Mouse (Mus musculus) CH12.LX (cell line): Measurements from ENCODE around the gene Csrp1. TPM values are rescaled to one million over a fixed set of nuclear protein-coding genes. Genes with fewer than 3 reads are reported as not detected.

Source experiments
- DNase-seq: peaks from one replicate; pipeline ENCODE4 v3.0.0-alpha.2; 2013; ENCODE audit errors: extremely low read depth
- H3K27ac ChIP-seq: 2 replicates; pipeline ENCODE4 v1.5.1; 2012; ENCODE audit warnings: low read depth, mild to moderate bottlenecking, control low read depth, moderate library complexity; ENCODE audit not compliant: insufficient read depth
- H3K27me3 ChIP-seq: replicated peaks from 2 replicates; pipeline ENCODE3; 2012; ENCODE audit warnings: inconsistent platforms
- H3K36me3 ChIP-seq, 2 experiments: replicated peaks in 1 of 2; 2 replicates each; pipeline versions ENCODE3 to v1.6.1; 2012; ENCODE audit warnings: inconsistent platforms in 1 of 2, low read length in 1 of 2, mild to moderate bottlenecking in 1 of 2, mixed read lengths in 1 of 2, moderate library complexity in 1 of 2; ENCODE audit not compliant: control insufficient read depth in 1 of 2, insufficient read depth in 1 of 2
- H3K4me1 ChIP-seq, 2 experiments: 2 replicates each; pipeline ENCODE4 v1.6.1; 2012; ENCODE audit warnings: inconsistent platforms in 1 of 2, moderate library complexity in 1 of 2; ENCODE audit not compliant: insufficient read depth in 2 of 2, control insufficient read depth in 1 of 2
- H3K4me2 ChIP-seq: 2 replicates; pipeline ENCODE4 v1.6.1; 2012; ENCODE audit warnings: low read depth, mild to moderate bottlenecking, control low read depth; ENCODE audit not compliant: poor library complexity, insufficient read depth, severe bottlenecking
- H3K4me3 ChIP-seq, 3 experiments: fragments of 150-350 bp in 1 of 3; sonication (generic) in 1 of 3; replicated peaks in 1 of 3; 2 replicates each; pipeline versions ENCODE3 to v1.5.1; 2011 to 2012; ENCODE audit warnings: low read depth in 2 of 3, low read length in 2 of 3, mild to moderate bottlenecking in 2 of 3, moderate library complexity in 2 of 3, control low read depth in 1 of 3, improper control_type of control experiment in 1 of 3, inconsistent platforms in 1 of 3, mixed read lengths in 1 of 3; ENCODE audit not compliant: poor library complexity in 1 of 3
- H3K79me2 ChIP-seq: replicated peaks from 2 replicates; pipeline ENCODE4 v1.6.1; 2012; ENCODE audit warnings: mild to moderate bottlenecking, moderate library complexity; ENCODE audit not compliant: control insufficient read depth, poor library complexity, insufficient read depth, severe bottlenecking; ENCODE audit errors: extremely low read depth
- H3K9ac ChIP-seq: 2 replicates; pipeline ENCODE4 v1.6.1; 2012; ENCODE audit warnings: low read depth, mild to moderate bottlenecking, control low read depth, moderate library complexity; ENCODE audit not compliant: insufficient read depth
- H3K9me3 ChIP-seq: replicated peaks from 2 replicates; pipeline ENCODE3; 2012; ENCODE audit warnings: low read length, inconsistent platforms, mixed read lengths
- BHLHE40 ChIP-seq: IDR thresholded peaks from 2 replicates; pipeline ENCODE4 v1.6.1; 2011; ENCODE audit warnings: mild to moderate bottlenecking, low read depth, low read length, improper control_type of control experiment
- CTCF ChIP-seq, 2 experiments: IDR thresholded peaks in 1 of 2; conservative IDR thresholded peaks in 1 of 2; 2 replicates each; pipeline ENCODE4 v1.5.1; 2011 to 2012; ENCODE audit warnings: low read depth in 2 of 2, low read length in 2 of 2, improper control_type of control experiment in 1 of 2, inconsistent platforms in 1 of 2, mild to moderate bottlenecking in 1 of 2, moderate library complexity in 1 of 2
- GABPA ChIP-seq: IDR thresholded peaks from 2 replicates; pipeline ENCODE4 v1.6.1; 2012; ENCODE audit warnings: low read depth, low read length, improper control_type of control experiment, inconsistent platforms; ENCODE audit not compliant: insufficient replicate concordance
- IRF4 ChIP-seq: IDR thresholded peaks from 2 replicates; pipeline ENCODE4 v1.6.1; 2014; ENCODE audit warnings: low read depth, mild to moderate bottlenecking, inconsistent platforms, low read length, improper control_type of control experiment
- KAT2A ChIP-seq: IDR thresholded peaks from 2 replicates; pipeline ENCODE4 v1.6.1; 2012; ENCODE audit warnings: low read length, improper control_type of control experiment, inconsistent platforms; ENCODE audit not compliant: insufficient replicate concordance
- MAFK ChIP-seq: IDR thresholded peaks from 2 replicates; pipeline ENCODE4 v1.6.1; 2011; ENCODE audit warnings: low read length, improper control_type of control experiment; ENCODE audit not compliant: insufficient replicate concordance
- MAX ChIP-seq: IDR thresholded peaks from 2 replicates; pipeline ENCODE4 v1.6.1; 2011; ENCODE audit warnings: low read length, improper control_type of control experiment
- MEF2A ChIP-seq: IDR thresholded peaks from 2 replicates; pipeline ENCODE4 v1.6.1; 2014; ENCODE audit warnings: low read depth, mild to moderate bottlenecking, inconsistent platforms, low read length, improper control_type of control experiment, borderline replicate concordance
- MYC ChIP-seq: IDR thresholded peaks from 2 replicates; pipeline ENCODE4 v1.6.1; 2011; ENCODE audit warnings: low read depth, mild to moderate bottlenecking, improper control_type of control experiment, low read length
- NELFE ChIP-seq: IDR thresholded peaks from 2 replicates; pipeline ENCODE4 v1.6.1; 2011; ENCODE audit warnings: low read depth, low read length, improper control_type of control experiment
- NRF1 ChIP-seq: IDR thresholded peaks from 2 replicates; pipeline ENCODE4 v1.6.1; 2014; ENCODE audit warnings: low read depth, mild to moderate bottlenecking, inconsistent platforms, low read length, improper control_type of control experiment, moderate library complexity
- PAX5 ChIP-seq: IDR thresholded peaks from 2 replicates; pipeline ENCODE4 v1.6.1; 2012; ENCODE audit warnings: low read length, inconsistent platforms, mixed read lengths
- RAD21 ChIP-seq: IDR thresholded peaks from 2 replicates; pipeline ENCODE4 v1.6.1; 2011; ENCODE audit warnings: low read depth, mild to moderate bottlenecking, low read length, improper control_type of control experiment, moderate library complexity
- RCOR1 ChIP-seq: conservative IDR thresholded peaks from 2 replicates; pipeline ENCODE4 v1.6.1; 2012; ENCODE audit warnings: low read depth, mild to moderate bottlenecking, inconsistent platforms, low read length, improper control_type of control experiment
- SIN3A ChIP-seq: IDR thresholded peaks from 2 replicates; pipeline ENCODE4 v1.6.1; 2012; ENCODE audit warnings: low read length, improper control_type of control experiment, inconsistent platforms
- SMC3 ChIP-seq: IDR thresholded peaks from 2 replicates; pipeline ENCODE4 v1.6.1; 2011; ENCODE audit warnings: low read depth, low read length, improper control_type of control experiment
- TCF12 ChIP-seq: IDR thresholded peaks from 2 replicates; pipeline ENCODE4 v1.6.1; 2014; ENCODE audit warnings: low read depth, mild to moderate bottlenecking, inconsistent platforms, low read length, improper control_type of control experiment
- USF2 ChIP-seq: conservative IDR thresholded peaks from 2 replicates; pipeline ENCODE4 v1.6.1; 2011; ENCODE audit warnings: low read depth, low read length, improper control_type of control experiment
- ZKSCAN1 ChIP-seq: IDR thresholded peaks from 2 replicates; pipeline ENCODE4 v1.6.1; 2012; ENCODE audit warnings: low read depth, inconsistent platforms, low read length, improper control_type of control experiment, borderline replicate concordance
- ZMIZ1 ChIP-seq: IDR thresholded peaks from 2 replicates; pipeline ENCODE4 v1.6.1; 2012; ENCODE audit warnings: low read depth, mild to moderate bottlenecking, inconsistent platforms, low read length, improper control_type of control experiment
- ZNF384 ChIP-seq: IDR thresholded peaks from 2 replicates; pipeline ENCODE4 v1.6.1; 2012; ENCODE audit warnings: low read depth, low read length, improper control_type of control experiment, inconsistent platforms
- dilution Hi-C: fragments of 300-500 bp; cut with MboI; formaldehyde crosslinking; loops from 2 replicates; pipeline ENCODE4 v1.14.3; 2020; ENCODE audit warnings: low sequenced_read_pairs; ENCODE audit not compliant: extremely low pct_unique_long_range_greater_than_20kb, extremely low pct_ligation_motif_present
- in situ Hi-C: fragments of 300-500 bp; cut with MboI; formaldehyde crosslinking; loops from 3 replicates; pipeline ENCODE4 v1.14.3; 2019; ENCODE audit warnings: low sequenced_read_pairs, low pct_ligation_motif_present, low pct_unique_long_range_greater_than_20kb, mixed read lengths
- polyA plus RNA-seq: library from polyadenylated mRNA; unstranded; fragments of >175 nt; gene quantifications from 2 replicates; pipeline ENCODE4 v1.2.1, GENCODE M21; 2012; ENCODE audit warnings: low read depth; ENCODE audit not compliant: insufficient read length
- total RNA-seq, 2 experiments: library from RNA; depleted of rRNA; stranded (reverse); fragments of 300-350 nt in 1 of 2; fragments of >200 nt in 1 of 2; gene quantifications; 2 replicates each; pipeline ENCODE4 v1.2.3; 2012 to 2014

Csrp1 gene
- total and polyA plus RNA-seq, 3 experiments, result 45.9 to 54.3 (median 49.4) TPM

GRCm38 (mm10) chr1:135680716-135681115, 39.1 kb upstream of the Csrp1 start:
- peaks cover 0 to 6% of the 10 kb centered on the region in 2 experiments; a peak in 2 of 4 replicates for H3K4me1 ChIP-seq
- no peaks in the 10 kb centered on the region for H3K9me3 ChIP-seq
- H3K4me3 ChIP-seq, result no peak overlapping the region
- no peak overlapping the region for H3K4me2 ChIP-seq
- TF ChIP-seq RCOR1 (no peak), SIN3A (no peak), MAX (no peak), PAX5 (no peak), USF2 (no peak), IRF4 (no peak), KAT2A (no peak)
- peaks cover 52% of the 10 kb centered on the region for H3K27me3 ChIP-seq
- in situ Hi-C loops (no loop called here), dilution Hi-C loops (no loop called here)
- no peak for DNase-seq
- no peaks in the 10 kb centered on the region for H3K36me3 ChIP-seq
- H3K9ac ChIP-seq, result no peak overlapping the region
- H3K27ac ChIP-seq, result no peak overlapping the region
- H3K79me2 ChIP-seq, result no peaks in the 10 kb centered on the region

- no peak for TF ChIP-seq USF2
- no peak for TF ChIP-seq IRF4
- no peak for TF ChIP-seq BHLHE40
- TF ChIP-seq MEF2A, result no peak
- TF ChIP-seq ZKSCAN1, result no peak
- TF ChIP-seq ZNF384, result no peak
- no peak for TF ChIP-seq MAFK
- TF ChIP-seq ZMIZ1, result no peak
- TF ChIP-seq CTCF (conservative IDR thresholded peaks at IDR 0.05 in 1 of 2, IDR thresholded peaks at IDR 0.05 in 1 of 2; ENCODE audit: low read depth in 2 of 2, low read length in 2 of 2), result no peak
- TF ChIP-seq NRF1, result no peak
- no peak for TF ChIP-seq RCOR1
- TF ChIP-seq MYC, result no peak
- TF ChIP-seq NELFE, result no peak
- no peak for TF ChIP-seq MAX
- no peak for TF ChIP-seq SMC3
- no peak for TF ChIP-seq SIN3A
- TF ChIP-seq TCF12, result no peak
- TF ChIP-seq RAD21, result no peak
- no peak for TF ChIP-seq GABPA
- dilution Hi-C loops, result no loop called here
- Histone ChIP-seq H3K79me2 (no peaks in the 10 kb centered on the region), H3K27ac (no peak overlapping the region), H3K4me2 (no peak overlapping the region), H3K9ac (no peak overlapping the region), H3K4me1 (peaks cover 0 to 6% of the 10 kb centered on the region in 2 experiments; a peak in 2 of 4 replicates), H3K4me3 (no peak overlapping the region), H3K27me3 (peaks cover 50% of the 10 kb centered on the region), H3K9me3 (no peaks in the 10 kb centered on the region), H3K36me3 (no peaks in the 10 kb centered on the region)
- DNase-seq, result no peak
- in situ Hi-C loops, result no loop called here
These were observed 38.7 kb upstream of the Csrp1 start for GRCm38 (mm10) chr1:135681122-135681521.
